Mouse (Mus musculus) embryonic facial prominence, embryonic 15.5 days (tissue): ENCODE measurements around the gene Mfsd6. TPM values are rescaled to one million over a fixed set of nuclear protein-coding genes. Genes with fewer than 3 reads are reported as not detected.
"Not testable (repeated sequence)": the region's sequence is repeated elsewhere in the genome, so short reads cannot be mapped to it uniquely, and the experiment has no call there.

Source experiments
- ATAC-seq: fragments of 200-750 bp; cut with Nextera tagmentation; 2 replicates; pipeline ENCODE4 v1.8.0; 2017; ENCODE audit warnings: low read depth, moderate TSS enrichment; ENCODE audit not compliant: insufficient number of reproducible peaks, low FRiP score, low TSS enrichment
- H3K27ac ChIP-seq: fragments of 300-500 bp; sonication (generic); replicated peaks from 2 replicates; pipeline ENCODE4 v1.5.1; 2015; ENCODE audit warnings: mild to moderate bottlenecking, inconsistent platforms
- H3K27me3 ChIP-seq: fragments of 300-500 bp; sonication (generic); 2 replicates; pipeline ENCODE4 v1.6.1; 2015; ENCODE audit warnings: inconsistent platforms
- H3K36me3 ChIP-seq: fragments of 300-500 bp; sonication (generic); 2 replicates; pipeline ENCODE4 v1.6.1; 2015; ENCODE audit warnings: mild to moderate bottlenecking, inconsistent platforms
- H3K4me1 ChIP-seq: fragments of 300-500 bp; sonication (generic); 2 replicates; pipeline ENCODE4 v1.6.1; 2015; ENCODE audit warnings: inconsistent platforms
- H3K4me2 ChIP-seq: fragments of 300-500 bp; sonication (generic); replicated peaks from 2 replicates; pipeline ENCODE4 v1.6.1; 2015; ENCODE audit warnings: mild to moderate bottlenecking, inconsistent platforms
- H3K4me3 ChIP-seq: fragments of 300-500 bp; sonication (generic); replicated peaks from 2 replicates; pipeline ENCODE4 v1.5.1; 2015; ENCODE audit warnings: mild to moderate bottlenecking, inconsistent platforms
- H3K9ac ChIP-seq: fragments of 300-500 bp; sonication (generic); 2 replicates; pipeline ENCODE4 v1.6.1; 2015; ENCODE audit warnings: inconsistent platforms
- H3K9me3 ChIP-seq: fragments of 300-500 bp; sonication (generic); replicated peaks from 2 replicates; pipeline ENCODE4 v1.6.1; 2016; ENCODE audit warnings: inconsistent platforms
- WGBS: fragments of 180-500 bp; shearing (Covaris S2); methylation state at CpG from one replicate; pipeline ENCODE4 v1.1.7; 2015; 5-methylcytosine and 5-hydroxymethylcytosine counted together
- polyA plus RNA-seq: library from polyadenylated mRNA; unstranded; fragments of >200 nt; fragmentation: Nextera tagmentation; extraction: Ambion mirVana; gene quantifications from 2 replicates; pipeline ENCODE4 v1.2.1, GENCODE M21; 2015

The Mfsd6 gene
- polyA plus RNA-seq, 1 experiment from 2014 or later = 5.6 TPM

DNA sequence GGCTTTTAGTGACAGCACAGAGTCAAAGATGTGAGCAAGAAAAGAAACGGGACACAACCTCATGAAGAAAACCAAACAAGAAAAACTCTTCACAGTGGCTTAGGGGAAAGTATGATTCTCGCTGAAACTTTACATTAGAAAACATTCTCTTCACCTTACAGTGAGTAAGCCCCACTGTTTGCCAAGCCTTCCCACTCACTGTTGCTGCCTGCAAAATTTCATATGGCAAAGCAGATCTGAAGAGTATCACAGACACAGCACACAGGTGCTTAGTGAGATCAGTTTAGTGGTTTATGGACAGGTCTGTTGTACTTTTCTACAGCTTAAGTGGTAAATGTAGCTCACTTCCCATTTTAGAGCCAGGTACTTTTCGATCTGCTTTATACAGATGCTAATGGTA is 20.2 kb downstream of the Mfsd6 start:
- Histone ChIP-seq H3K4me1 (no peaks in the 10 kb centered on the region), H3K36me3 (no peaks in the 10 kb centered on the region)

DNA sequence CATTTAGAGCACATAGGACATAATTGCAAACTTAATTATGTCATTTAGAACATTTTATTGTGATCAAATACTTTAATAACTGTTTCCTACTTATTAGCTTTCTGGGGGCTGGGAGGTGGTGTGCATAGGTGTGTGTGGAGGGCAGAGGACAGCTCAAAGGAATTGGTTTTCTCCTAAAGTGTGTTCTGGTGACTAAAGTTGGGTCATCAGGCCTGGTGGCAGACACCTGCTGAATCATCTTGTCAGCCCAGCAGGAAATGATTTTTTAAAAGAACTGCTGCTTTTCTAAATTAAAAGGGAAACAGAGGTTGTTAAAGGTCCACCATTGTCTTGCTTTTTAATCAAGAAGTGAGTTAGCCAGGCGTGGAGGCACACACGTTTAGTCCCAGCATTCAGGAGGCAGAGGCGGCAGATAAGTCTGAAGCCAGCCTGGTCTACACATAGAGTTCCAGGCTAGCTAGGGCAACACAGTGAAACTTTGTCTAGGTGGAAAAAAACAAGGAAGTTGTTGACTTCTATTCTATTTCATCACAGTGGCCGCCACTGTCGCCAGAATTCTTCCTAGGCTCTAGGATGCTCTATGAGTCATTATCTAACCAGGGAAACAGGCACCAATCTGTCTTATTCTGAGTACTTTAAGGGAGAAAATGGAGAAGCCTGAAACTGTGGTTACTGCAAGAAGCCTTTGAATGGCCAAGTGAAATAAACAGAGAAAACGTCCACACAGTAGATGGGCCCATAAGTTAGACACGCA is 24.3 kb downstream of the Mfsd6 start:
- H3K4me1 ChIP-seq = no peaks in the 10 kb centered on the region
- H3K4me3 ChIP-seq = no peak overlapping the region
- no peak overlapping the region for H3K9ac ChIP-seq
- no peaks in the 10 kb centered on the region for H3K36me3 ChIP-seq
- no peak overlapping the region for H3K4me2 ChIP-seq
- H3K9me3 ChIP-seq = no peaks in the 10 kb centered on the region
- 77% methylated on average over 7 of the region's 7 CpGs for WGBS
- no peak overlapping the region for H3K27ac ChIP-seq
- ATAC-seq = no peak
- no peaks in the 10 kb centered on the region for H3K27me3 ChIP-seq

More for the DNA sequence above, 20.2 kb downstream of the Mfsd6 start:
- H3K9ac ChIP-seq = no peak overlapping the region
- no peaks in the 10 kb centered on the region for H3K27me3 ChIP-seq
- no peak overlapping the region for H3K27ac ChIP-seq
- H3K9me3 ChIP-seq = no peaks in the 10 kb centered on the region
- no peak overlapping the region for H3K4me2 ChIP-seq
- no peak overlapping the region for H3K4me3 ChIP-seq
- WGBS = 80% methylated on average over 3 of the region's 3 CpGs
- ATAC-seq = no peak

DNA sequence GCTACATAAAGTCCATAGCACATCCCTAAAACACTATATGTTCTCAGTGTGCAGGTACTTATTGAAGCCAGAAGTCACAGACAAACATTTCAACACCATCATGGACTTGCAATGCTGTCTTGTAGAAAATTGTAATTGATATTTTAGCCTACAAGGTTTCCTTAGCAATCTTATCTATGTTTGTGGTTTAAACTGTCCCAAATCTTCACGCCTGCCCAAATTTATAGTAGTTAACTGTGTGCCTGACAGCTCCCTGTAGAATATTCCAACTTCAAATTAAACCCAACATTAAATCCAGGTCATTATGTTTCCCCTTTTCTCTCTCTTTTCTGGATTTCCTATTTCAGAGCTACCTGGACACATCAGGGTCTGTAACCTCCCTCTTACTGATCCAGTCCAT is 25.3 kb downstream of the Mfsd6 start:
- H3K27ac ChIP-seq = no peak overlapping the region
- H3K4me2 ChIP-seq = no peak overlapping the region
- no peak for ATAC-seq
- H3K36me3 ChIP-seq = no peaks in the 10 kb centered on the region
- H3K4me3 ChIP-seq = no peak overlapping the region
- no peak overlapping the region for H3K9ac ChIP-seq
- WGBS = 76% methylated on average over 1 of the region's 1 CpGs
- H3K27me3 ChIP-seq = no peaks in the 10 kb centered on the region
- no peaks in the 10 kb centered on the region for H3K4me1 ChIP-seq
- no peaks in the 10 kb centered on the region for H3K9me3 ChIP-seq

DNA sequence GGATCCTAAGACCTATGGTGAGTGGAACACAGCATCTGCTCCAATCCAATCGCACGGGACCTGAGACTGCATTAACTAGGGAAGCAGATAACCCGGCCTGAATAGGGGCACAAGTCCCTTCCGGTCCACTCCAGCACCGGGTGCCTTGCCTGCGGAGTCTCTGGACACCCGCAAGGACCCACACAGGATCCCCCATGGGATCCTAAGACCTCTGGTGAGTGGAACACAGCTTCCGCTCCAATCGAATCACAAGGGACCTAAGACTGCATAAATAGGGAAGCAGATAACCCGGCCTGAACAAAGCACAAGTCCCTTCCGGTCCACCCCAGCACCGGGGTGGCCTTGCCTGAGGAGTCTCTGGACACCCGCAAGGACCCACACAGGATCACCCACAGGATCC is 32.8 kb downstream of the Mfsd6 start:
- H3K4me2 ChIP-seq, H3K9ac ChIP-seq: not testable (repeated sequence)

DNA sequence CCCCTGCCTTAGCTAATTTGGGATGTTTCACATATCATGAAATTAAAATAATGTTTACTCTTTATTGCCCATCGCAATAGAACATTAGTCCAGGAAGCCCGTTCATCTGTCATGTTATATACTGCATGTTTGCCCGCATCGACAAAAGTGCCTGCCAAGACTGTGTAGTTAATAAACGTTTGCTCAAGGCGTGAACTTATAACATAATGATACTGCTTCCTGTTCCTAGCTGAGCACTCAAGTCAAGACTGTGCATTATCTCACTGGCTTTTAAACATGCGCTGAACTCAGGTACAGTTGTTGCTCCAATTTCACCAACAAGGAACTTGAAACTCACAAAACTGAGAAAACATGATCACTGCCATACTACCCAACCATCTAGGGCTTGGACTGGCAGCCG is 39.6 kb downstream of the Mfsd6 start:
- Histone ChIP-seq H3K9ac (no peak overlapping the region), H3K27me3 (no peaks in the 10 kb centered on the region), H3K36me3 (no peaks in the 10 kb centered on the region), H3K4me3 (no peak overlapping the region), H3K9me3 (no peaks in the 10 kb centered on the region), H3K4me1 (no peaks in the 10 kb centered on the region), H3K4me2 (no peak overlapping the region), H3K27ac (no peak overlapping the region)
- no peak for ATAC-seq
- 86% methylated on average over 8 of the region's 8 CpGs for WGBS

More for the DNA sequence above, 32.8 kb downstream of the Mfsd6 start:
- WGBS = 93% methylated on average over 13 of the region's 13 CpGs
- H3K4me3 ChIP-seq, H3K27ac ChIP-seq, H3K27me3 ChIP-seq, H3K9me3 ChIP-seq, H3K4me1 ChIP-seq, H3K36me3 ChIP-seq, ATAC-seq: not testable (repeated sequence)

DNA sequence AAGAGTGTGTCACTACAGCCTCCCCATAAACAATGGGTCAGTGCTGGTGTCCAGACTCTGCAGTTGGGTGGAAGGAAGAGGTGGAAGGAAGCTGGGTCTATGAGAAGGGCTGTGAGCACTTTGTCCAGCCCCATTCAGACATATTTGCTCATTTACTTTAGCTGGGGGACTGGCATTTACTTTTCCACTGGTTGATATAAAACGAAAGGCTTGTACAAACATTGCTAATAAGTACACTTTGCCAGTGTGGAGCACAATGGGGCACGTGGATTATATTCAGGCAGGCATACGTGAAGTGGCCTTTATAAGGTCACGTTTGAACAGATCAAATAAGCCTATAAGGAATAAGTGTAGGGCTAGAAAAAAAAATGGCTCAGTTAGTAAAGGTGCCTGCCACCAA is 43.7 kb downstream of the Mfsd6 start:
- Histone ChIP-seq H3K27ac (no peak overlapping the region), H3K4me1 (no peaks in the 10 kb centered on the region), H3K4me3 (no peak overlapping the region), H3K27me3 (no peaks in the 10 kb centered on the region), H3K36me3 (no peaks in the 10 kb centered on the region), H3K9me3 (no peaks in the 10 kb centered on the region), H3K9ac (no peak overlapping the region), H3K4me2 (no peak overlapping the region)
- 70% methylated on average over 4 of the region's 4 CpGs for WGBS
- ATAC-seq = no peak

DNA sequence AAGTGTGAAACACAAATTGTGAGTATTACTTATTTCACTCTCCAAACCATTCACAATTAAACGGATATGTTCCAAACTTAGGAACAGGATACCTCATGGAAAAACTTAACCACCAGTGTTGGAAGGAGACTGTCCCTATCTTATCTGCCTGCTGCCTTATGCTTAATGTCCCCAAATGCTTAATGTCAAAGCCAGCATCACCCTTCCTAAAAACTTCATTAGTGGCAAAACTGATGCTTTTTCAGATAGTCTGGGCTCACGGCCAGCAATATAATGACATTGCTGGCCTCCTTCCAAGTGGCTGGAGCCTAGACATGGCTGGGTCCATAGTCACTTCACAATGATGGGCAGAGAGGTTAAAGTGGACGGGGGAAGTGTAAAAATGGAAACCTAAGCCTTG is 50.6 kb downstream of the Mfsd6 start:
- Histone ChIP-seq H3K27ac (no peak overlapping the region), H3K4me3 (no peak overlapping the region), H3K9me3 (no peaks in the 10 kb centered on the region), H3K27me3 (no peaks in the 10 kb centered on the region), H3K9ac (no peak overlapping the region), H3K4me1 (no peaks in the 10 kb centered on the region), H3K36me3 (no peaks in the 10 kb centered on the region), H3K4me2 (no peak overlapping the region)
- 61% methylated on average over 3 of the region's 3 CpGs for WGBS
- ATAC-seq = no peak

DNA sequence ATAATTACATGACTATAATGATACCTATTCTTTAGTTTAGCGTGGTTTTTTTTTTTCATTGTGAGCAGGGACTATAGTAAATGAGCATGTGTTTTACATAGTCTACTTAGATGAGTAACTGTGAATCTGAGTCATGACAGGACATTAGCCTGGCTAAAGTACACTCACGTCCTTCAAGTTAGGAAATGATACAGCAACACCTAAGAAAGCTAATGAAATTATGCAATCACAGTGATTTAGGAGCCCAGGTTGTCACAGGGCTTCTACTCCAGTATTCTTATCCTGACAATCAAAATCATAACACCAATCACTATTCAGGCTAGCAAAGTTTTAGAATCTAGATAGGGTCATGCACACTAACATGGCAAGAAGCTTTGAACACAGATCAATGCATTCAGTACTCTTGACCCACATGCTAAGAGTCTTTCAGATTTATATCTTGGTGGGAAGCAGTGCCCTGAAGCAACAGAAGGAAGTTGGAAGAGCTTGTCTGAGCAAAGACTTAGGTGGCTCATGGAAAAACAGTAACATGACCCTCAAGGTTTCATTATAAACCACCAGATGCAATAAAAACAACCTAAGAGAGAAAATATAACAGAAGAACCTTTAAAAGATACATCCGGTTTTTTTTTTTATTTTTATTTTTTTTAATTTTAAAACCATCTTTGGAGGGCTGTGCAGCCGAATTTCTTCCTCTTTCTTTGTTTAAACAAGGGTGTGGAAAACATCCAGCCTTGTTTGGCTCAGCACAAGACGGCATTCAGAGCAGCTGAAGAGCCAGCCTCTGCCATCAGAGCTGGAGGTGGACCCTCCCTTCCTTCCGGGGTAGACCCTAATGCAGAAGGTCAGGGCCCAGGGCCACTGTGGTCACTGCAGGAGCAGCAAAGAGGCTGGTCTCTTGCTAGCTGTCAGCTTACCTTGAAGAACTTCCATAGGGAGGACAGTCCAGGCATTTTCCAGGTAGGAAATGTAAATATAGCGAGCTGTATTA is 51.4 kb downstream of the Mfsd6 start:
- no peak overlapping the region for H3K4me2 ChIP-seq
- no peaks in the 10 kb centered on the region for H3K36me3 ChIP-seq
- no peaks in the 10 kb centered on the region for H3K4me1 ChIP-seq
- no peaks in the 10 kb centered on the region for H3K27me3 ChIP-seq
- no peak for ATAC-seq
- H3K9me3 ChIP-seq = no peaks in the 10 kb centered on the region
- WGBS = 47% methylated on average over 7 of the region's 7 CpGs
- H3K4me3 ChIP-seq = no peak overlapping the region
- H3K9ac ChIP-seq = no peak overlapping the region
- H3K27ac ChIP-seq = no peak overlapping the region

DNA sequence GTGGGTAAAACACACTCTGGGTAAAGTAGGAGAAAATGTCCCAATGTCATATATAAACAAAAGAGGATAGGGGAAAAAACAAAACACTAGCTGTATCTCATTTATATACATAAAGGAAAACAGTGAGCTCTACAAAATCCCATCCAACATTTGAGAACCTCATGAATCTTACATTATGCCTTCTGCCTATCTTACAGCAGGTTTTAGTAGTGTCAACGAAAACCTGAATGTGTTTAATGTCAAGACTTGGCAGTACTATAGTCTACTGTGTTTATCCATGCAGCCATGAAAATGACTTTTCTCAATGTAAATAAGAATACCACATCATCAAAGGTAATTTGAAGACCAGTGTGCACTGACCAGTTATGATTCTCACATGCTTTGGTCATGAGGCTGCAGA is 57.3 kb downstream of the Mfsd6 start:
- 77% methylated on average over 1 of the region's 1 CpGs for WGBS
- no peak overlapping the region for H3K9ac ChIP-seq

DNA sequence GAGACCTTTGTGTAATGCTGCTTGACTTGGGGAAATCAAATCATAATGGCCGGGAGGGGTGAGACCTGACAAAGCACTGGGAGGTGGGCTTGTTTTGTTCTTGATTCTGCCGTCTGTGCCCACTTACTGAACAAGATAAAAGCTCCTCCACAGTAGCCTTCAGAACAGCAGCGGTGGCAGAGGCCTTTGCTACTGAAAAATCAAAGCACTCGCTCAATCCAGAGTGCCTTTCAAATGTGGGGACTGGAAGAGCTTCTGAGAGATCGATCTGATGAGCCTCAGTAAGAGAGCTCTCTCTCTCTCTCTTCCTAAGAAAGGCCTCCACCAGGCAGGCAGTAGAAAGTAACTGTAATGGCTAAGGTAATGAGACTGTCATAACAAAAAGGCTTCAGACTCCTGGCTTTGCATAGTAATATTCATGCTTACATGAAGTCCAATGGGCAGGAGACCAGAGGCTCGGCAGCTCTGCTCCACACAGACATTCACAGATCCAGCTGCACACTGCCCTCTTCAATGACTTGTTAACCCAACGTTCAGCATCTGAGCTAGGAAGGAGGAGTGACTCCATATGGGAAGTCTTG is 58.4 kb downstream of the Mfsd6 start:
- no peak overlapping the region for H3K27ac ChIP-seq
- H3K4me1 ChIP-seq = no peaks in the 10 kb centered on the region
- no peaks in the 10 kb centered on the region for H3K27me3 ChIP-seq
- no peak overlapping the region for H3K9ac ChIP-seq
- no peak for ATAC-seq
- H3K4me3 ChIP-seq = no peak overlapping the region
- WGBS = 49% methylated on average over 7 of the region's 7 CpGs
- H3K4me2 ChIP-seq = no peak overlapping the region
- H3K36me3 ChIP-seq = no peaks in the 10 kb centered on the region
- H3K9me3 ChIP-seq = no peaks in the 10 kb centered on the region

More for the DNA sequence above, 57.3 kb downstream of the Mfsd6 start:
- ATAC-seq = no peak
- Histone ChIP-seq H3K4me2 (no peak overlapping the region), H3K4me1 (no peaks in the 10 kb centered on the region), H3K27me3 (no peaks in the 10 kb centered on the region), H3K27ac (no peak overlapping the region), H3K9me3 (no peaks in the 10 kb centered on the region), H3K36me3 (no peaks in the 10 kb centered on the region), H3K4me3 (no peak overlapping the region)

DNA sequence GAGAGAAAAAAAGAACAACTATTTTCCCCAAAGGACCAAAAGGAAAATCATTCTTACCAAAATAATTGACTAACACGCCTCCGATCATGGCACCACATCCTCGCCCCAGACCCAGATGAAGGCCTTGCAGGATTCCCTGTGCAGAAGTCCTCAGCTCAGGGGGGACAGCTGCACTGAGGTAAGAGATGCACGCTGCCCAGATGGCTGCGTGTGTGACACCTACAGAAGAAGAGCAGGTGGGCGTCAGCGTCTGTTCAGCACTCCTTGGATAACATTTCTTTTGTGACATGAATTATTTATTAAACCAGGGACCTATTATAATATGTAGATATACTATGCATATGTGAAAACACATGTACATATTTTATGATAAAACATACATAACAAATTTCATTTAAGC is 64.0 kb downstream of the Mfsd6 start:
- Histone ChIP-seq H3K4me1 (no peaks in the 10 kb centered on the region), H3K9me3 (no peaks in the 10 kb centered on the region), H3K4me2 (no peak overlapping the region), H3K27me3 (no peaks in the 10 kb centered on the region), H3K4me3 (no peak overlapping the region), H3K9ac (no peak overlapping the region), H3K36me3 (no peaks in the 10 kb centered on the region), H3K27ac (no peak overlapping the region)
- no peak for ATAC-seq
- WGBS = 91% methylated on average over 7 of the region's 7 CpGs
